Mouse (Mus musculus) small intestine, adult 2 months (tissue): ENCODE data around the gene Myt1l. TPM values are rescaled to one million over a fixed set of nuclear protein-coding genes. Genes with fewer than 3 reads are reported as not detected.

Experiments
- H3K27ac ChIP-seq: fragments of 200-500 bp; 2 replicates; pipeline ENCODE4 v1.5.1; 2012; ENCODE audit warnings: low read depth, low read length, control low read depth, inconsistent platforms; ENCODE audit not compliant: insufficient read depth
- H3K27me3 ChIP-seq: fragments of 200-500 bp; 2 replicates; pipeline ENCODE4 v1.6.1; 2012; ENCODE audit warnings: mild to moderate bottlenecking, moderate library complexity, low read length, inconsistent platforms; ENCODE audit not compliant: control insufficient read depth, insufficient read depth
- H3K36me3 ChIP-seq: fragments of 200-500 bp; 2 replicates; pipeline ENCODE4 v1.6.1; 2012; ENCODE audit warnings: mild to moderate bottlenecking, low read length, control low read depth, inconsistent platforms; ENCODE audit not compliant: control insufficient read depth, insufficient read depth
- H3K4me1 ChIP-seq: fragments of 200-500 bp; 2 replicates; pipeline ENCODE4 v1.6.1; 2012; ENCODE audit warnings: low read length, inconsistent platforms, mixed read lengths; ENCODE audit not compliant: control insufficient read depth, insufficient read depth, insufficient read length
- H3K4me3 ChIP-seq: fragments of 200-500 bp; 2 replicates; pipeline ENCODE4 v1.5.1; 2012; ENCODE audit warnings: low read depth, mild to moderate bottlenecking, control low read depth, inconsistent platforms, low read length, moderate library complexity
- CTCF ChIP-seq: fragments of 200-500 bp; IDR thresholded peaks from 2 replicates; pipeline ENCODE4 v1.5.1; 2012; ENCODE audit warnings: low read depth, mild to moderate bottlenecking, control low read depth, inconsistent platforms, low read length, moderate library complexity, mixed read lengths; ENCODE audit not compliant: insufficient replicate concordance, insufficient read length; ENCODE audit errors: extremely low read depth
- POLR2A ChIP-seq: fragments of 200-500 bp; IDR thresholded peaks from 2 replicates; pipeline ENCODE4 v1.6.1; 2012; ENCODE audit warnings: low read depth, mild to moderate bottlenecking, control low read depth, inconsistent platforms, low read length, moderate library complexity
- WGBS: fragments of 180-500 bp; shearing (Covaris S2); methylation state at CpG from one replicate; pipeline ENCODE4 v1.1.7; 2018; 5-methylcytosine and 5-hydroxymethylcytosine counted together
- polyA plus RNA-seq: library from polyadenylated mRNA; depleted of rRNA; stranded (reverse); fragments of >200 nt; gene quantifications from 2 replicates; pipeline ENCODE4 v1.2.3, GENCODE M21; 2012

Gene Myt1l
- polyA plus RNA-seq, 1 experiment: 0.38 TPM

DNA sequence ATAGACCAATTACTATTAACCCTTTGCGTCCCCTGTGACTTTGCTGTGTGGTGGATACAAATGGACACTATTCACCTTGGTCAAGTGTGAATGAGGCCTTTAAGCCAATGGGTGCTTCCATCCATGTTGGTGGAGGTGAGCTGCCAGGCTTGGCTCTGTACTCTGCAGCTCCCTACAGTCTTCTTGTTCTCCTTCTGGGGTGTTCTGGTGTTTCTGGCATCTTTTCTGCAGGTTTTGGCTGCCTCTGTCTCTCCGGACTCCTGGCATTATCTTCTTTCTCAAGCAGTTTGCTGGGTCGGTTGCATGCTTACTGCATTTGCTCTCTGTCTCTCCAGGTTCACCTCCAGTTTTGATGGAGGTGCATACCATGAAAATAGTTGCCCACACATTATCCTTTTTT, 416.5 kb downstream of the Myt1l start:
- TF ChIP-seq POLR2A: no peak
- TF ChIP-seq CTCF: no peak
- Histone ChIP-seq H3K4me3 (no peak overlapping the region), H3K27ac (no peak overlapping the region), H3K36me3 (no peaks in the 10 kb centered on the region), H3K4me1 (no peaks in the 10 kb centered on the region; the same call in 1 of the 2 replicates), H3K27me3 (no peaks in the 10 kb centered on the region)
- WGBS: 72% methylated on average over 3 of the region's 3 CpGs

DNA sequence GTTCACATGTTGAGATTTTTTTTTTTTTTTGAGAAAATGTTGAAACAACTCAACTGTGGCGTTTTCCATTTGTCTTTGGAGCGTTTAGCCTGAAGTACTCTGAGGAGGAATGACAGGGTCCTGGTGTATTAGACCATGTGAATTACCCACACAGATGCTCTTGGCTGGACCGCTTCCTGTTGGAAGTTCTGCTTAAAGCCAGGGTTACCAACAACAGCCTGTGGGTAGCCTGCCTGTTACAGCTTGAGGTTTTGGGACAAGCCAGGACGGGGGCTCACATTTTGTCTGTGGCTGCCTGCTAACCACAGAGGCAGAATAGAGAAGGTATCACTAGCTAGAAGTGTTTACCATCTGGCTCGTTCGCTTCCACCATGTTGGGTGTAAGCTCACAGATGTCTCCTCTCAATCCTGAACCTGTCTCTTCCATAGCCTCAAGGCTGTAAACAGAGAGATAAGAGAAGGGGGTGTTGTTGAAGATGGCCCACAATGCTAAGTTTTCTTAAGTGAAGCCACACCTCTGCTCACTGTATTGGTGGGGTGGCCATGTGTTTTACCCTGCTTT, 417.1 kb downstream of the Myt1l start:
- no peaks in the 10 kb centered on the region for H3K36me3 ChIP-seq
- H3K4me1 ChIP-seq: no peaks in the 10 kb centered on the region; the same call in 1 of the 2 replicates
- TF ChIP-seq POLR2A (no peak), CTCF (no peak)
- H3K4me3 ChIP-seq: no peak overlapping the region
- no peaks in the 10 kb centered on the region for H3K27me3 ChIP-seq
- no peak overlapping the region for H3K27ac ChIP-seq
- 70% methylated on average over 6 of the region's 6 CpGs for WGBS

DNA sequence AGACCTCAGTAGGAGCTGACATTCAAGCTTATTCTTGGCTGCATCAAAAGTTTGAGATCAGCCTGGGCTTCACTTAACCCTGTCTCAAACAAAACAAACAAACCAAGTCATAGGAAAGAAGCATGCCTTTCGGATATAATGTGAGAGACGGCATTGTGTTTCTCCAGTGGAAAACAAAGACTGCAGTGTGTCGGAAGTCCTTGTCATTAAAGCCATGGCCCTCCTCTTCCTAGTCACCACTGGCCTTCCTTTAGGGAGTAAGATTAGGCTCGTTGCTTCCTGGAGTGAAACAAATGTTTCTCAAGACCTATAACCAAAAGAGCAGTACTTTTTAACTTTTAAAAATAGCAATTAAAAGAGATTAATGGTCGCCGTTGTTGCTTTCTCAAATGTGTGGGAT, 422.9 kb downstream of the Myt1l start:
- Histone ChIP-seq H3K27ac (no peak overlapping the region), H3K27me3 (no peaks in the 10 kb centered on the region), H3K36me3 (no peaks in the 10 kb centered on the region), H3K4me1 (peaks cover 18% of the 10 kb centered on the region; the same call in 1 of the 2 replicates), H3K4me3 (no peak overlapping the region)
- no peak for TF ChIP-seq CTCF
- TF ChIP-seq POLR2A: no peak
- 55% methylated on average over 6 of the region's 6 CpGs for WGBS

DNA sequence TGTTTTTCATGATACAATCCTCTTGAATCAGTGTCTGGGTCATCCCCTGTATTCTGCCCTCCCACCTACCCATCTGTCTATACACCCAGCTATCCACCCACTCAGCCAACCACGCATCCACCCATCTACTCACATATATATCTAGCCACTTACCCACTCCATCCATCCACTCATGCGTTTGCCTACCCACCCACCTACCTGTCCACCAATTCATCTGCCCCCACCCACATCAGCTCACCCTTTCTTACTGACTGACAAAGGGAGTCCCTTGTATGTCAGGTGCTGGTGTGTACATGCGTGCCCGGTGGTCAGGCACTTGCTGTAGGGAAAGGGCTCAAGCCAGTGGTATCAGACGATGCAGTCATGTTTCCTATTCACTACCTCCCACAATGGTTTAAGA, 423.3 kb downstream of the Myt1l start:
- Histone ChIP-seq H3K36me3 (no peaks in the 10 kb centered on the region), H3K4me3 (no peak overlapping the region), H3K27ac (0 out of 2 replicates have a peak overlapping the region, but pooled peaks have one; percentile 32), H3K4me1 (peaks cover 18% of the 10 kb centered on the region; the same call in 1 of the 2 replicates), H3K27me3 (no peaks in the 10 kb centered on the region)
- TF ChIP-seq CTCF: no peak
- TF ChIP-seq POLR2A: no peak
- 76% methylated on average over 5 of the region's 5 CpGs for WGBS

DNA sequence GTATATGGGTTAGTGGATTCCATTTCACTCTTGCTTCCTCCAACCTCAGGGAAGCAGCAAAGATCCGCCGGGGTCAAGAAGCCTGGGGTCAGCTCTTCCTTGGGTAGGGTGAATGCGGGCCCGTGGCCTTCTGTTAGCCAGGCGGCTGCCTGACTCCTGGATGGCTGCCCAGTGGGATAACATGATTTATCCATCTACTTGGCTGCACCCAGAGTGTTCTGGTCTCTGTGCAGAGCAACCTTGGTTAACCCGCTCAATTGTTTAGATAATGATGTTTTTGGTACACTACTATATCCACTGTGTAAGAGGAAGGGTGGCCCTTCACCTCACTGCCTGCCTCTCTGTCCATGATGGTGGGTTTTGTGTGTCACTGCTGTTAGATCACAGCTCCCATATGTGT, 423.9 kb downstream of the Myt1l start:
- 72% methylated on average over 6 of the region's 6 CpGs for WGBS
- Histone ChIP-seq H3K4me1 (peaks cover 21% of the 10 kb centered on the region), H3K36me3 (no peaks in the 10 kb centered on the region), H3K27ac (peak overlapping the region; percentile 55; the same call in 1 of the 2 replicates), H3K4me3 (no peak overlapping the region), H3K27me3 (no peaks in the 10 kb centered on the region)
- TF ChIP-seq CTCF (no peak), POLR2A (no peak)

- Histone ChIP-seq H3K4me1 (peaks cover 21% of the 10 kb centered on the region), H3K36me3 (no peaks in the 10 kb centered on the region), H3K27me3 (no peaks in the 10 kb centered on the region), H3K4me3 (no peak overlapping the region), H3K27ac (peak overlapping the region; percentile 28; the same call in 1 of the 2 replicates)
- TF ChIP-seq POLR2A: no peak
- no peak for TF ChIP-seq CTCF
- WGBS: 54% methylated on average over 11 of the region's 11 CpGs
Observed at GRCm38 (mm10) chr12:29953999-29954398, 425.8 kb downstream of the Myt1l start.

DNA sequence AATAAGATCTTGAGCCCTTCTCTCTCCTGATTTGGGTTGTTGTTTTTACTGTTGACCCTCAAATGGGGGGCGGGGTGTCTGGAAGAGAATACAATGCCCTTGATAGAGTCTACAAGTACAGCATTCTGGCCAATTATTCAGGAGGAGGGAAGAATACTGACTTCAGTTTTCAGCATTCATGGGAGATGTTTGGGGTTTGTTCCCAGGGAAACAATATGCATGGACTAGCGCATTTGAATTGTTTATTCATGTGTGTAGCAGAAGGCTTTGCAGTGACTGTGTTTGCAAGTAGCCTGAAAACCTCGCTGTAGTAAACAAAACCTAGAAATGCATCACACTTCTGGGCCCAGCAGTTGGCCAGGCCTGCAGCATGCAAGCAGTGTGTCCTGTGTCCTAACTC, 426.3 kb downstream of the Myt1l start:
- WGBS: 74% methylated on average over 3 of the region's 3 CpGs
- Histone ChIP-seq H3K27ac (peak overlapping the region; percentile 28; the same call in 1 of the 2 replicates), H3K27me3 (no peaks in the 10 kb centered on the region), H3K36me3 (no peaks in the 10 kb centered on the region), H3K4me1 (peaks cover 21% of the 10 kb centered on the region), H3K4me3 (no peak overlapping the region)
- TF ChIP-seq CTCF (no peak), POLR2A (no peak)

GRCm38 (mm10) chr12:29956969-29957368, 428.8 kb downstream of the Myt1l start:
- 78% methylated on average over 12 of the region's 12 CpGs for WGBS
- TF ChIP-seq CTCF (no peak), POLR2A (no peak)

More at GRCm38 (mm10) chr12:29956969-29957368, 428.8 kb downstream of the Myt1l start:
- no peak overlapping the region for H3K4me3 ChIP-seq
- H3K4me1 ChIP-seq: peaks cover 23% of the 10 kb centered on the region
- no peaks in the 10 kb centered on the region for H3K36me3 ChIP-seq
- no peak overlapping the region for H3K27ac ChIP-seq
- H3K27me3 ChIP-seq: no peaks in the 10 kb centered on the region
